Comparison of ENCODE assay signal across 26 mouse cellular contexts in the genomic region with DNA sequence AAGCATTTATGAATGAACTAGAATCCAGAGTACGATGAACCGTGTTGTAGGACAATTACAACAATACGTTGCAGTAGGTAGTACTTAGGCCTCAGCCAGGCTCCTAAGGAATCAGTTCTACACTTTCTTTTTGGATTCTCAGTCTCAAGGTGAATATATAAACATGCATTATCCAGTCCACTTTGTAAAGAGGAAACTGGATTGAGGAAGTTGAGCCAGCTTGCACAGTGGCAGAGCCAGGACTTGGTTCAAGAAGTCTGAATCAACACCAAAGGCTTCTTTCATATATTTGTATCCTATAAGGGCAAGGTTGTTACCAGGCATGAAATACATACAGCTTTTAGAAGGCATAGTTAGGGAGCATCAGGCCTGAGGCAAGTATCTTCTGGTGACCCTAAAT.
DNase-seq lines count a peak whose midpoint lies in the region; ATAC-seq and TF ChIP-seq lines count a peak whose summit lies in the region.
"Had no signal": no experiment of that assay in that cellular context is flagged by ENCODE, and none has a peak within 500 bp of the region (broad histone marks: within the 10 kb centered on the region; RNA-seq: fewer than 3 reads in every experiment).

No protein-coding gene starts in this region.

- no peaks in the 10 kb centered on the region for H3K27me3 ChIP-seq in MEL (ENCODE audit: control insufficient read depth in 1 of 2, insufficient read depth in 2 of 2, low read length in 2 of 2)
- no peaks in the 10 kb centered on the region for H3K27me3 ChIP-seq in forebrain, postnatal 0 days (ENCODE audit: insufficient read depth, low read length)
- H3K27me3 ChIP-seq in midbrain, postnatal 0 days (ENCODE audit: insufficient read depth, low read length), result no peaks in the 10 kb centered on the region
- H3K27me3 ChIP-seq: embryonic facial prominence, embryonic 12.5 days; forebrain, embryonic 13.5 days; intestine, embryonic 15.5 days; Patski had no signal

- H3K4me1 ChIP-seq in MEL (ENCODE audit: control insufficient read depth in 1 of 2, insufficient read depth in 2 of 2, low read length in 2 of 2), result no peaks in the 10 kb centered on the region
- H3K4me1 ChIP-seq in bone marrow macrophage, adult 2 months (ENCODE audit: control insufficient read depth, insufficient read depth, low read length), result peaks cover 18% of the 10 kb centered on the region
- H3K4me1 ChIP-seq in forebrain, postnatal 0 days (ENCODE audit: insufficient read depth), result no peaks in the 10 kb centered on the region
- no peaks in the 10 kb centered on the region; the same call in 1 of the 2 replicates for H3K4me1 ChIP-seq in midbrain, postnatal 0 days (ENCODE audit: insufficient read depth, low read length)

- no peak overlapping the region for H3K9ac ChIP-seq in MEL (ENCODE audit: control insufficient read depth, low read depth, low read length, poor library complexity, severe bottlenecking)
- H3K9ac ChIP-seq in forebrain, postnatal 0 days, result no peak overlapping the region
- no peak overlapping the region for H3K9ac ChIP-seq in midbrain, postnatal 0 days (replicated peaks; ENCODE audit: low read length, poor library complexity, severe bottlenecking)
- H3K9ac ChIP-seq: embryonic facial prominence, embryonic 12.5 days; forebrain, embryonic 13.5 days; hindbrain, embryonic 14.5 days; intestine, embryonic 15.5 days had no signal

- TF ChIP-seq EP300 in MEL (IDR thresholded peaks at IDR 0.05; ENCODE audit: low read depth in 1 of 2, low read length in 2 of 2), result no peak

- H3K27ac ChIP-seq in MEL (ENCODE audit: control insufficient read depth, low read depth, low read length), result no peak overlapping the region
- H3K27ac ChIP-seq in bone marrow macrophage, adult 2 months (ENCODE audit: insufficient read depth, low read depth, low read length), result peak overlapping the region; percentile 21
- H3K27ac ChIP-seq in forebrain, postnatal 0 days (ENCODE audit: low read depth, low read length), result no peak overlapping the region
- no peak overlapping the region for H3K27ac ChIP-seq in midbrain, postnatal 0 days (ENCODE audit: low read depth, low read length)
- H3K27ac ChIP-seq: embryonic facial prominence, embryonic 12.5 days; forebrain, embryonic 13.5 days; heart, embryonic 10.5 days; hindbrain, embryonic 10.5 days; hindbrain, embryonic 14.5 days; intestine, embryonic 15.5 days had no signal

- ATAC-seq in hematopoietic stem cell, adult 5-6 weeks (replicated peaks in 1 of 2; ENCODE audit: insufficient read depth in 1 of 2, low FRiP score in 2 of 2, low TSS enrichment in 1 of 2, low read depth in 1 of 2, poor library complexity in 2 of 2, severe bottlenecking in 2 of 2), result peak; percentile 17 to 42; a peak in 1 of 4 replicates
- peak; percentile 63 for ATAC-seq in monocyte, adult 5-6 weeks (replicated peaks; ENCODE audit: insufficient number of reproducible peaks, low FRiP score, low TSS enrichment, poor library complexity, severe bottlenecking)
- no peak for ATAC-seq in forebrain, postnatal 0 days
- no peak for ATAC-seq in erythroblast, adult 5-6 weeks (replicated peaks; ENCODE audit: low FRiP score, poor library complexity, severe bottlenecking)
- ATAC-seq in midbrain, postnatal 0 days (ENCODE audit: low FRiP score), result no peak
- ATAC-seq: activated CD4-positive, CD25-positive, alpha-beta regulatory T cell, adult 4 months; CD4-positive, CD25-positive, alpha-beta regulatory T cell, adult 4 months; forebrain, embryonic 13.5 days; intestine, embryonic 15.5 days had no signal

- peak; percentile 46 for DNase-seq in MEL (ENCODE audit: low read depth, low spot score)
- no peak for DNase-seq in forebrain, postnatal 0 days
- no peak for DNase-seq in midbrain, postnatal 0 days (ENCODE audit: low spot score)
- no peak for DNase-seq in gastrocnemius, postnatal 36 days
- DNase-seq: adrenal gland, postnatal 14 days; B cell, adult 2 months; cerebellum, adult 11 months; cerebellum, adult 8-10 months; cerebellum, postnatal 14 days; gastrocnemius, postnatal 14 days; heart, adult 18-20 months; heart, postnatal 10 days had no signal

- no peak for TF ChIP-seq POLR2A in MEL (IDR thresholded peaks at IDR 0.05; ENCODE audit: control insufficient read depth in 1 of 2, insufficient read depth in 1 of 2, low read depth in 1 of 2, low read length in 2 of 2, poor library complexity in 1 of 2)
- TF ChIP-seq POLR2A in bone marrow macrophage, adult 2 months (IDR thresholded peaks at IDR 0.05; ENCODE audit: borderline replicate concordance, low read depth, low read length), result no peak

- no peaks in the 10 kb centered on the region for H3K79me2 ChIP-seq in MEL (ENCODE audit: control insufficient read depth, insufficient read depth, low read length, poor library complexity)

- WGBS in forebrain, postnatal 0 days, result 57% methylated on average over 3 of the region's 3 CpGs
- 93% methylated on average over 3 of the region's 3 CpGs for WGBS in midbrain, postnatal 0 days

- no peaks in the 10 kb centered on the region; a peak in 1 of 4 replicates for H3K36me3 ChIP-seq in MEL (ENCODE audit: control insufficient read depth in 1 of 2, insufficient read depth in 2 of 2, low read length in 2 of 2)
- H3K36me3 ChIP-seq in forebrain, postnatal 0 days (ENCODE audit: insufficient read depth), result no peaks in the 10 kb centered on the region
- no peaks in the 10 kb centered on the region for H3K36me3 ChIP-seq in midbrain, postnatal 0 days (ENCODE audit: insufficient read depth, low read length)
- H3K36me3 ChIP-seq: embryonic facial prominence, embryonic 12.5 days; G1E; heart, embryonic 10.5 days; hindbrain, embryonic 10.5 days; intestine, embryonic 15.5 days had no signal

- H3K4me3 ChIP-seq in MEL (ENCODE audit: control insufficient read depth in 1 of 2, insufficient read depth in 1 of 2, low read depth in 2 of 2, low read length in 2 of 2), result no peak overlapping the region
- no peak overlapping the region for H3K4me3 ChIP-seq in bone marrow macrophage, adult 2 months (ENCODE audit: insufficient read depth, low read length)
- no peak overlapping the region for H3K4me3 ChIP-seq in forebrain, postnatal 0 days (ENCODE audit: low read depth, low read length)
- no peak overlapping the region for H3K4me3 ChIP-seq in midbrain, postnatal 0 days (ENCODE audit: low read depth, low read length)
- H3K4me3 ChIP-seq: embryonic facial prominence, embryonic 12.5 days; forebrain, embryonic 13.5 days; heart, embryonic 10.5 days; hindbrain, embryonic 10.5 days; intestine, embryonic 15.5 days had no signal

- TF ChIP-seq RAD21 in MEL (IDR thresholded peaks at IDR 0.05; ENCODE audit: low read depth, low read length), result no peak

- no peaks in the 10 kb centered on the region for H3K9me3 ChIP-seq in MEL (replicated peaks; ENCODE audit: insufficient read depth, low read length)
- no peaks in the 10 kb centered on the region for H3K9me3 ChIP-seq in forebrain, postnatal 0 days (ENCODE audit: low read length)
- no peaks in the 10 kb centered on the region for H3K9me3 ChIP-seq in midbrain, postnatal 0 days (ENCODE audit: low read length)
- H3K9me3 ChIP-seq: embryonic facial prominence, embryonic 12.5 days; forebrain, embryonic 13.5 days; G1E; heart, embryonic 10.5 days; hindbrain, embryonic 10.5 days; intestine, embryonic 15.5 days had no signal

- intact Hi-C loops in gastrocnemius, postnatal 36 days (cut with DNase I), result no loop called here

- H3K4me2 ChIP-seq in forebrain, postnatal 0 days (ENCODE audit: low read depth), result no peak overlapping the region
- no peak overlapping the region for H3K4me2 ChIP-seq in midbrain, postnatal 0 days (ENCODE audit: low read depth, low read length, poor library complexity, severe bottlenecking)
- H3K4me2 ChIP-seq: embryonic facial prominence, embryonic 12.5 days; forebrain, embryonic 13.5 days; hindbrain, embryonic 14.5 days; intestine, embryonic 15.5 days had no signal

- no peak for TF ChIP-seq CTCF in MEL (IDR thresholded peaks at IDR 0.05 in 2 of 3, conservative IDR thresholded peaks at IDR 0.05 in 1 of 3; ENCODE audit: control insufficient read depth in 1 of 3, insufficient read depth in 1 of 3, low read depth in 2 of 3, low read length in 3 of 3, poor library complexity in 1 of 3, severe bottlenecking in 1 of 3)
- no peak for TF ChIP-seq CTCF in bone marrow macrophage, adult 2 months (IDR thresholded peaks at IDR 0.05; ENCODE audit: low read depth, low read length)
- TF ChIP-seq CTCF in forebrain, postnatal 0 days (IDR thresholded peaks at IDR 0.05; ENCODE audit: low read depth), result no peak
- TF ChIP-seq CTCF in midbrain, postnatal 0 days (IDR thresholded peaks at IDR 0.05), result no peak

TF ChIP-seq in MEL, 35 proteins besides CTCF, POLR2A, EP300 and RAD21:
- TF ChIP-seq ZKSCAN1 (IDR thresholded peaks at IDR 0.05; ENCODE audit: low read depth, low read length), result no peak
- no peak for TF ChIP-seq MAX (IDR thresholded peaks at IDR 0.05; ENCODE audit: low read length)
- TF ChIP-seq ETS1 (IDR thresholded peaks at IDR 0.05; ENCODE audit: low read depth, low read length), result no peak
- no peak for TF ChIP-seq MAFK (IDR thresholded peaks at IDR 0.05; ENCODE audit: borderline replicate concordance, low read depth, low read length)
- no peak for TF ChIP-seq MYB (IDR thresholded peaks at IDR 0.05; ENCODE audit: low read depth, low read length)
- no peak for TF ChIP-seq MEF2A (IDR thresholded peaks at IDR 0.05; ENCODE audit: extremely low read depth, insufficient replicate concordance, low read depth, low read length, poor library complexity, severe bottlenecking)
- TF ChIP-seq HCFC1 (IDR thresholded peaks at IDR 0.05; ENCODE audit: low read depth, low read length), result no peak
- TF ChIP-seq NELFE (IDR thresholded peaks at IDR 0.05; ENCODE audit: low read depth, low read length), result no peak
- no peak for TF ChIP-seq UBTF (IDR thresholded peaks at IDR 0.05; ENCODE audit: borderline replicate concordance, insufficient read depth, low read depth, low read length)
- TF ChIP-seq BHLHE40 (IDR thresholded peaks at IDR 0.05; ENCODE audit: borderline replicate concordance, low read depth, low read length), result no peak
- TF ChIP-seq MXI1 (IDR thresholded peaks at IDR 0.05; ENCODE audit: low read depth, low read length), result no peak
- no peak for TF ChIP-seq USF1 (IDR thresholded peaks at IDR 0.05; ENCODE audit: low read depth, low read length)
- TF ChIP-seq POLR2AphosphoS2 (IDR thresholded peaks at IDR 0.05; ENCODE audit: low read length), result no peak
- no peak for TF ChIP-seq CHD1 (IDR thresholded peaks at IDR 0.05; ENCODE audit: low read depth, low read length)
- no peak for TF ChIP-seq KAT2A (conservative IDR thresholded peaks at IDR 0.05; ENCODE audit: low read depth, low read length)
- no peak for TF ChIP-seq E2F4 (IDR thresholded peaks at IDR 0.05; ENCODE audit: borderline replicate concordance, low read depth, low read length)

Comparison
In these comparisons a context has a peak if more than half of its experiments do, and no peak if none do; other contexts are left out.
1. ATAC-seq: peak in hematopoietic stem cell, adult 5-6 weeks (2 of 2) and monocyte, adult 5-6 weeks (single experiment); none in forebrain, postnatal 0 days (single experiment), erythroblast, adult 5-6 weeks (single experiment) and midbrain, postnatal 0 days (single experiment).